Mouse (Mus musculus) intestine, embryonic 14.5 days (tissue): ENCODE data around the gene Slc25a45. TPM values are rescaled to one million over a fixed set of nuclear protein-coding genes. Genes with fewer than 3 reads are reported as not detected.

Experiments used
- ATAC-seq: fragments of 200-750 bp; cut with Nextera tagmentation; replicated peaks from 2 replicates; pipeline ENCODE4 v1.8.0; 2017; ENCODE audit warnings: low read depth, moderate number of reproducible peaks, moderate TSS enrichment, moderate library complexity; ENCODE audit not compliant: low FRiP score, low TSS enrichment
- DNase-seq: peaks from one replicate; pipeline ENCODE4 v3.0.0-alpha.2; 2018; ENCODE audit warnings: low spot score
- H3K27ac ChIP-seq: fragments of 300-500 bp; sonication (generic); 2 replicates; pipeline ENCODE4 v1.5.1; 2014; ENCODE audit warnings: low read depth, mild to moderate bottlenecking, control low read depth
- H3K27me3 ChIP-seq: fragments of 300-500 bp; sonication (generic); replicated peaks from 2 replicates; pipeline ENCODE4 v1.6.1; 2014; ENCODE audit warnings: low read length, control low read depth; ENCODE audit not compliant: control insufficient read depth, insufficient read depth
- H3K36me3 ChIP-seq: fragments of 300-500 bp; sonication (generic); 2 replicates; pipeline ENCODE4 v1.6.1; 2014; ENCODE audit warnings: low read length, control low read depth; ENCODE audit not compliant: control insufficient read depth, insufficient read depth
- H3K4me1 ChIP-seq: fragments of 300-500 bp; sonication (generic); replicated peaks from 2 replicates; pipeline ENCODE4 v1.6.1; 2014; ENCODE audit warnings: low read length, control low read depth, mixed read lengths; ENCODE audit not compliant: control insufficient read depth, insufficient read depth
- H3K4me2 ChIP-seq: fragments of 300-500 bp; sonication (generic); 2 replicates; pipeline ENCODE4 v1.6.1; 2014; ENCODE audit warnings: low read length
- H3K4me3 ChIP-seq: fragments of 300-500 bp; sonication (generic); 2 replicates; pipeline ENCODE4 v1.5.1; 2014; ENCODE audit warnings: low read depth, low read length, control low read depth, mixed read lengths
- H3K9ac ChIP-seq: fragments of 300-500 bp; sonication (generic); 2 replicates; pipeline ENCODE4 v1.6.1; 2014; ENCODE audit warnings: mild to moderate bottlenecking, low read length
- H3K9me3 ChIP-seq: fragments of 300-500 bp; sonication (generic); 2 replicates; pipeline ENCODE4 v1.6.1; 2016; ENCODE audit warnings: low read length, control low read depth; ENCODE audit not compliant: control insufficient read depth
- WGBS: fragments of 180-500 bp; shearing (Covaris S2); extraction: QIAGEN DNeasy Blood & Tissue Kit; methylation state at CpG from one replicate; pipeline ENCODE4 v1.1.7; 2014; 5-methylcytosine and 5-hydroxymethylcytosine counted together
- polyA plus RNA-seq: library from polyadenylated mRNA; unstranded; fragments of >200 nt; fragmentation: Nextera tagmentation; extraction: Ambion mirVana; gene quantifications from 2 replicates; pipeline ENCODE4 v1.2.1, GENCODE M21; 2014

Gene Slc25a45
- polyA plus RNA-seq, 1 experiment from 2014 or later: 2.1 TPM

DNA sequence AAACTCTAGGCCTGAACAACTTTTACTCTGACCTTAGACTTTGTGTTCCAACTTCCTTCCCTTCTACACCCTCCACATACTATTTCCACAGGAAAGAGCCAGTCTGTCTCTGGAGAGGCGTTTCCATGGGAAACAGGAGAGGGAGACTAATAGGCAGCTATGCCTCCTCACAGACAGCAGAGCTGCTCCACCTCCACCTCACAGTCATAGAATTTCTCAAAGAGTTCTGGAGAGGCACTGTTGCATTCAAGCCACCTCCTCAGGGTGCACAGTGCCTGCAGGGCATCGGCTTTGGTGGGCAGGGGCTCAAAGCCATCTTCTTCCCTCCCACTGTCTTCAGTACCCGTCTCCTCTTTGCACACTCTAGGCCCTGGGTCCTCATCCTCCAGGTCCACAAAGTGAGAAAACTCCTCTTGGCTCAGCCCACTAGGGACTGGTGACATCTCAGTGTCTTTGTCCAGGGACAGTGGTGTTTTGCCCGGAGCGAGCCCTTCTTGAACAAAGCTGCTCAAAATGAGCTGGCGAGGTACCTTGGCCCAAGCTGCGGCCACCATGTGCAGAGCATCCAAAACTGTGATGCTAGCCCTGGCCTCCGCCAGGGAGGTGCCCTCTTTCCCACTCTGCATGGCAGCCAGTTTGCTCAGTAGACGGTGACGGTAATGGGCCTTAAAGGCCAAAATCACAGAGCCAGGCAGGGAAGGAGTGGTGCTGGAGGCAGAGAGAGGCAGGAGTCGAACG, 14.1 kb downstream of the Slc25a45 start:
- ATAC-seq (no peak), DNase-seq (no peak)
- Histone ChIP-seq H3K27ac (no peak overlapping the region), H3K9ac (no peak overlapping the region), H3K4me3 (no peak overlapping the region), H3K36me3 (peaks cover 28% of the 10 kb centered on the region), H3K4me1 (peaks cover 6% of the 10 kb centered on the region), H3K27me3 (no peaks in the 10 kb centered on the region), H3K9me3 (no peaks in the 10 kb centered on the region), H3K4me2 (no peak overlapping the region)
- 95% methylated on average over 12 of the region's 12 CpGs for WGBS

GRCm38 (mm10) chr19:5892262-5892661, 14.7 kb downstream of the Slc25a45 start:
- Histone ChIP-seq H3K4me3 (no peak overlapping the region), H3K9me3 (no peaks in the 10 kb centered on the region), H3K27ac (no peak overlapping the region), H3K4me2 (no peak overlapping the region), H3K27me3 (no peaks in the 10 kb centered on the region), H3K36me3 (peaks cover 34% of the 10 kb centered on the region), H3K4me1 (peaks cover 6% of the 10 kb centered on the region), H3K9ac (no peak overlapping the region)
- 93% methylated on average over 7 of the region's 7 CpGs for WGBS
- no peak for DNase-seq
- no peak for ATAC-seq

- 91% methylated on average over 13 of the region's 13 CpGs for WGBS
- Histone ChIP-seq H3K27ac (no peak overlapping the region), H3K9ac (no peak overlapping the region)
Measured at GRCm38 (mm10) chr19:5892735-5893134, 15.1 kb downstream of the Slc25a45 start.

GRCm38 (mm10) chr19:5893282-5894001, 15.8 kb downstream of the Slc25a45 start:
- H3K36me3 ChIP-seq: peaks cover 40% of the 10 kb centered on the region
- H3K9me3 ChIP-seq: no peaks in the 10 kb centered on the region
- H3K27me3 ChIP-seq: no peaks in the 10 kb centered on the region
- ATAC-seq: peak; percentile 13; the same call in 1 of the 2 replicates
- H3K4me1 ChIP-seq: peaks cover 6% of the 10 kb centered on the region
- no peak for DNase-seq
- H3K4me2 ChIP-seq: peak overlapping the region; percentile 85
- 19% methylated on average over 14 of the region's 31 CpGs for WGBS
- H3K27ac ChIP-seq: no peak overlapping the region
- peak overlapping the region; percentile 67 for H3K9ac ChIP-seq
- H3K4me3 ChIP-seq: peak overlapping the region; percentile 65

More at GRCm38 (mm10) chr19:5892735-5893134, 15.1 kb downstream of the Slc25a45 start:
- Histone ChIP-seq H3K4me1 (peaks cover 6% of the 10 kb centered on the region), H3K27me3 (no peaks in the 10 kb centered on the region), H3K9me3 (no peaks in the 10 kb centered on the region), H3K4me3 (no peak overlapping the region), H3K4me2 (peak overlapping the region; percentile 85), H3K36me3 (peaks cover 36% of the 10 kb centered on the region)
- ATAC-seq (no peak), DNase-seq (no peak)

- peak within 1 kb of the TSS; percentile 67 for H3K9ac ChIP-seq
- peak; percentile 96 for DNase-seq
- peak within 1 kb of the TSS; percentile 85 for H3K4me2 ChIP-seq
- H3K9me3 ChIP-seq: no peaks in the 10 kb centered on the region
- WGBS: 3% methylated on average over 36 of the region's 36 CpGs
- H3K4me3 ChIP-seq: peak within 1 kb of the TSS; percentile 65
- ATAC-seq: peak; percentile 90
- no peaks in the 10 kb centered on the region for H3K27me3 ChIP-seq
- H3K27ac ChIP-seq: no peak within 1 kb of the TSS
- peaks cover 6% of the 10 kb centered on the region for H3K4me1 ChIP-seq
- peaks cover 45% of the 10 kb centered on the region for H3K36me3 ChIP-seq
Measured at GRCm38 (mm10) chr19:5894002-5894678, 16.5 kb downstream of the Slc25a45 start, which contains the start of gene Tigd3. Tigd3 (minus strand) TSS chr19:5894149.

DNA sequence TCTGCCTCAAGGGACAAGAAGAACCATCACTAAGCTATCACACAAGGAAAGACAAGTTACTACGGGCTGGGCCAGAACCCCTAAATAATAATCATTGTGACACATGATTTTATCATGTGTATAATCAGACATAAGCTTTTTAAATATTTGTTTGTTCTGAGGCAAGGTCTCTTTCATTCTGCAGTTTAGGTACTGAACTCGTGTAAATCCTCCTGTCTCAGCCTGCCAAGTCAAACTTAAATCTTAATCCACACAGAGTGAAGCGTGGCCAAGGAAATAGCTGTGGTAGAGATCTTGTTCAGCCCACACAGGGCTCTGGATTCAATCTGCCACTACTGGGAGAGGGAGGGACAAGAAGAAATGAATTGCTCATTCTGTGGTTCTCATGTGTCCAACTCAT, 29.7 kb downstream of the Slc25a45 start:
- Histone ChIP-seq H3K9me3 (no peaks in the 10 kb centered on the region), H3K4me1 (peaks cover 19% of the 10 kb centered on the region), H3K27me3 (no peaks in the 10 kb centered on the region), H3K36me3 (peaks cover 51% of the 10 kb centered on the region), H3K4me3 (no peak overlapping the region), H3K27ac (no peak overlapping the region), H3K9ac (no peak overlapping the region), H3K4me2 (no peak overlapping the region)
- WGBS: 82% methylated on average over 3 of the region's 3 CpGs
- ATAC-seq (no peak), DNase-seq (no peak)

GRCm38 (mm10) chr19:5910221-5910620, 32.6 kb downstream of the Slc25a45 start:
- no peak overlapping the region for H3K4me3 ChIP-seq
- 0 out of 2 replicates have a peak overlapping the region, but pooled peaks have one; percentile 9 for H3K27ac ChIP-seq
- H3K4me2 ChIP-seq: peak overlapping the region; percentile 16; the same call in 1 of the 2 replicates
- DNase-seq: no peak
- H3K4me1 ChIP-seq: peaks cover 24% of the 10 kb centered on the region
- 57% methylated on average over 6 of the region's 6 CpGs for WGBS
- peaks cover 21% of the 10 kb centered on the region for H3K36me3 ChIP-seq
- H3K9me3 ChIP-seq: no peaks in the 10 kb centered on the region
- ATAC-seq: no peak
- peak overlapping the region; percentile 6; the same call in 1 of the 2 replicates for H3K9ac ChIP-seq
- no peaks in the 10 kb centered on the region for H3K27me3 ChIP-seq

GRCm38 (mm10) chr19:5911430-5912102, 34.0 kb downstream of the Slc25a45 start:
- WGBS: 5% methylated on average over 14 of the region's 14 CpGs
- peaks cover 8% of the 10 kb centered on the region for H3K36me3 ChIP-seq
- H3K4me2 ChIP-seq: peak overlapping the region; percentile 67
- peak overlapping the region; percentile 76; the same call in 1 of the 2 replicates for H3K27ac ChIP-seq
- DNase-seq (no peak), ATAC-seq (no peak)
- H3K4me1 ChIP-seq: peaks cover 24% of the 10 kb centered on the region
- peak overlapping the region; percentile 71 for H3K4me3 ChIP-seq
- H3K9ac ChIP-seq: peak overlapping the region; percentile 87
- H3K27me3 ChIP-seq: no peaks in the 10 kb centered on the region
- H3K9me3 ChIP-seq: no peaks in the 10 kb centered on the region
